Mouse (Mus musculus) hindbrain, embryonic 14.5 days (tissue): ENCODE results near the gene Rae1. TPM values are rescaled to one million over a fixed set of nuclear protein-coding genes. Genes with fewer than 3 reads are reported as not detected.
A peak's percentile ranks its signal among the peaks of the same experiment; 100 is the strongest.

ENCODE experiments used
- ATAC-seq: fragments of 200-750 bp; cut with Nextera tagmentation; 2 replicates; pipeline ENCODE4 v1.8.0; 2017; ENCODE audit warnings: moderate number of reproducible peaks, mild to moderate bottlenecking, moderate TSS enrichment, moderate library complexity; ENCODE audit not compliant: low FRiP score
- DNase-seq: peaks from one replicate; pipeline ENCODE4 v3.0.0-alpha.2; 2015; ENCODE audit warnings: low spot score
- H3K27ac ChIP-seq: fragments of 300-500 bp; sonication (generic); 2 replicates; pipeline ENCODE4 v1.5.1; 2014; ENCODE audit warnings: mild to moderate bottlenecking, moderate library complexity
- H3K27me3 ChIP-seq: fragments of 300-500 bp; sonication (generic); 2 replicates; pipeline ENCODE4 v1.6.1; 2014; ENCODE audit warnings: mild to moderate bottlenecking, low read length, mixed read lengths; ENCODE audit not compliant: control insufficient read depth, insufficient read depth
- H3K36me3 ChIP-seq: fragments of 300-500 bp; sonication (generic); replicated peaks from 2 replicates; pipeline ENCODE4 v1.6.1; 2014; ENCODE audit not compliant: control insufficient read depth, insufficient read depth
- H3K4me1 ChIP-seq: fragments of 300-500 bp; sonication (generic); replicated peaks from 2 replicates; pipeline ENCODE4 v1.6.1; 2014; ENCODE audit warnings: antibody characterized with exemption, low read length, mixed read lengths; ENCODE audit not compliant: control insufficient read depth, insufficient read depth
- H3K4me2 ChIP-seq: fragments of 300-500 bp; sonication (generic); replicated peaks from 2 replicates; pipeline ENCODE4 v1.6.1; 2014; ENCODE audit warnings: mild to moderate bottlenecking, moderate library complexity
- H3K4me3 ChIP-seq: fragments of 300-500 bp; sonication (generic); replicated peaks from 2 replicates; pipeline ENCODE4 v1.5.1; 2014; ENCODE audit warnings: mild to moderate bottlenecking, low read length
- H3K9ac ChIP-seq: fragments of 300-500 bp; sonication (generic); 2 replicates; pipeline ENCODE4 v1.6.1; 2014
- H3K9me3 ChIP-seq: fragments of 300-500 bp; sonication (generic); 2 replicates; pipeline ENCODE4 v1.6.1; 2016; ENCODE audit warnings: low read length; ENCODE audit not compliant: control insufficient read depth
- WGBS: fragments of 180-500 bp; shearing (Covaris S2); extraction: QIAGEN DNeasy Blood & Tissue Kit; methylation state at CpG from one replicate; pipeline ENCODE4 v1.1.7; 2014; 5-methylcytosine and 5-hydroxymethylcytosine counted together
- polyA plus RNA-seq: library from polyadenylated mRNA; unstranded; fragments of >200 nt; fragmentation: Nextera tagmentation; extraction: Ambion mirVana; gene quantifications from 2 replicates; pipeline ENCODE4 v1.2.1, GENCODE M21; 2014

The Rae1 gene
- polyA plus RNA-seq, 1 experiment from 2014 or later = 117 TPM

GRCm38 (mm10) chr2:172966480-172966879 lies 33.4 kb upstream of the Rae1 start:
- 96% methylated on average over 5 of the region's 5 CpGs for WGBS
- H3K9ac ChIP-seq = no peak overlapping the region
- H3K27me3 ChIP-seq = no peaks in the 10 kb centered on the region
- H3K36me3 ChIP-seq = no peaks in the 10 kb centered on the region
- H3K4me2 ChIP-seq = no peak overlapping the region
- DNase-seq (no peak), ATAC-seq (no peak)
- no peaks in the 10 kb centered on the region for H3K9me3 ChIP-seq
- H3K4me1 ChIP-seq = no peaks in the 10 kb centered on the region
- H3K27ac ChIP-seq = no peak overlapping the region
- H3K4me3 ChIP-seq = no peak overlapping the region

- no peaks in the 10 kb centered on the region for H3K27me3 ChIP-seq
- ATAC-seq (no peak), DNase-seq (no peak)
- H3K36me3 ChIP-seq = no peaks in the 10 kb centered on the region
- H3K4me1 ChIP-seq = peaks cover 5% of the 10 kb centered on the region
- no peak overlapping the region for H3K9ac ChIP-seq
- H3K4me2 ChIP-seq = no peak overlapping the region
- H3K4me3 ChIP-seq = no peak overlapping the region
- no peak overlapping the region for H3K27ac ChIP-seq
- H3K9me3 ChIP-seq = no peaks in the 10 kb centered on the region
- WGBS = 96% methylated on average over 2 of the region's 2 CpGs
Measured at GRCm38 (mm10) chr2:172971865-172972264, 28.1 kb upstream of the Rae1 start.

- no peaks in the 10 kb centered on the region for H3K27me3 ChIP-seq
- WGBS = 27% methylated on average over 7 of the region's 7 CpGs
- DNase-seq = no peak
Measured at GRCm38 (mm10) chr2:172973806-172974565, 25.9 kb upstream of the Rae1 start.

GRCm38 (mm10) chr2:172974701-172975100 lies 25.2 kb upstream of the Rae1 start:
- 40% methylated on average over 7 of the region's 7 CpGs for WGBS
- Histone ChIP-seq H3K4me3 (no peak overlapping the region), H3K27me3 (no peaks in the 10 kb centered on the region), H3K9ac (no peak overlapping the region), H3K4me2 (no peak overlapping the region), H3K27ac (no peak overlapping the region), H3K4me1 (peaks cover 19% of the 10 kb centered on the region), H3K9me3 (no peaks in the 10 kb centered on the region), H3K36me3 (no peaks in the 10 kb centered on the region)
- ATAC-seq (no peak), DNase-seq (no peak)

More at GRCm38 (mm10) chr2:172973806-172974565, 25.9 kb upstream of the Rae1 start:
- Histone ChIP-seq H3K9ac (no peak overlapping the region), H3K9me3 (no peaks in the 10 kb centered on the region), H3K4me2 (no peak overlapping the region), H3K4me1 (peaks cover 19% of the 10 kb centered on the region), H3K27ac (no peak overlapping the region), H3K36me3 (no peaks in the 10 kb centered on the region), H3K4me3 (no peak overlapping the region)
- no peak for ATAC-seq

- Histone ChIP-seq H3K9ac (no peak overlapping the region), H3K27ac (no peak overlapping the region), H3K27me3 (no peaks in the 10 kb centered on the region), H3K4me1 (peaks cover 19% of the 10 kb centered on the region), H3K9me3 (no peaks in the 10 kb centered on the region), H3K36me3 (no peaks in the 10 kb centered on the region), H3K4me3 (no peak overlapping the region), H3K4me2 (no peak overlapping the region)
- no peak for ATAC-seq
- DNase-seq = no peak
- WGBS = 88% methylated on average over 6 of the region's 6 CpGs
Measured at GRCm38 (mm10) chr2:172975159-172975558, 24.8 kb upstream of the Rae1 start.

GRCm38 (mm10) chr2:172976661-172977238 lies 23.2 kb upstream of the Rae1 start:
- no peak overlapping the region for H3K9ac ChIP-seq
- 0 out of 2 replicates have a peak overlapping the region, but pooled peaks have one; percentile 32 for H3K4me2 ChIP-seq
- 0 out of 2 replicates have a peak overlapping the region, but pooled peaks have one; percentile 16 for H3K27ac ChIP-seq
- H3K4me3 ChIP-seq = no peak overlapping the region
- H3K9me3 ChIP-seq = no peaks in the 10 kb centered on the region
- no peaks in the 10 kb centered on the region for H3K36me3 ChIP-seq
- DNase-seq (no peak), ATAC-seq (no peak)
- peaks cover 19% of the 10 kb centered on the region for H3K4me1 ChIP-seq
- H3K27me3 ChIP-seq = no peaks in the 10 kb centered on the region
- 25% methylated on average over 7 of the region's 7 CpGs for WGBS

- ATAC-seq (peak; percentile 51; the same call in 1 of the 2 replicates), DNase-seq (peak; percentile 46)
- Histone ChIP-seq H3K36me3 (no peaks in the 10 kb centered on the region), H3K27ac (0 out of 2 replicates have a peak within 1 kb of the TSS, but pooled peaks have one; percentile 16), H3K27me3 (no peaks in the 10 kb centered on the region), H3K9me3 (no peaks in the 10 kb centered on the region), H3K9ac (no peak within 1 kb of the TSS), H3K4me3 (no peak within 1 kb of the TSS), H3K4me1 (peaks cover 19% of the 10 kb centered on the region), H3K4me2 (peak within 1 kb of the TSS; percentile 32)
- WGBS = 11% methylated on average over 14 of the region's 14 CpGs
Measured at GRCm38 (mm10) chr2:172977409-172978130, 22.3 kb upstream of the Rae1 start, which contains the start of gene Spo11. Spo11 (plus strand) TSS chr2:172977700.

- no peak; the same call in 1 of the 2 replicates for ATAC-seq
- WGBS = 51% methylated on average over 4 of the region's 4 CpGs
- Histone ChIP-seq H3K27me3 (no peaks in the 10 kb centered on the region), H3K9ac (no peak overlapping the region), H3K9me3 (no peaks in the 10 kb centered on the region), H3K36me3 (no peaks in the 10 kb centered on the region), H3K4me2 (no peak overlapping the region; the same call in 1 of the 2 replicates), H3K27ac (no peak overlapping the region), H3K4me1 (peaks cover 19% of the 10 kb centered on the region), H3K4me3 (no peak overlapping the region)
- DNase-seq = no peak
Measured at GRCm38 (mm10) chr2:172978131-172978633, 21.7 kb upstream of the Rae1 start.
